Mouse (Mus musculus) liver, embryonic 14.5 days (tissue): ENCODE measurements at regions not wholly inside any gene's neighbourhood (a gene's known extent, or its start where the extent isn't known, plus 50 kb on each side); places are given as distances from the start of the nearest gene placed in this dataset.

Experiments
- CTCF ChIP-seq: IDR thresholded peaks from 2 replicates; pipeline ENCODE4 v1.5.1; 2016; ENCODE audit warnings: antibody characterized with exemption, low read depth, control low read depth
- EP300 ChIP-seq: IDR thresholded peaks from 2 replicates; pipeline ENCODE4 v1.6.1; 2016; ENCODE audit warnings: antibody characterized with exemption, low read depth

DNA sequence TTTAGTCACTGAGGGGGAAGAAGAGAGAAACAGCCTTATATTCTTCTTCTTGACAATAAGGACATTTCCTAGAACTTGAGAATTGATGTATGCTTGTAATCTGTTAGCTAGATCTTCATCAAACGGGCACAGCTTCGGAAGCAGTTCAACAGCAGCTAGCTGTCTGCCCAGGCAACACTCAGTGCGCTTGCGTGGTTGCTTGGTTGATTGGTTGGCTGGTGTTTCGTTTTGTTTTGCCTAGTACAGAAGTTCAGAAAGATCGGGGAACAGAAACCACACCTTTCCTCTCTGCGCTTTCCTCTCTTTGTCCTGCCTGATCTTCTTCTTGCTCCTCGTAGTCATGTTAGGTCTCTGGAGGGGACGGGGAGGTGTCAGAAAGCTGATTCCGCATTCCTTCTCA lies 212.2 kb upstream of the Pmfbp1 start:
- no peak for TF ChIP-seq CTCF
- TF ChIP-seq EP300 = no peak
